Mouse (Mus musculus): ENCODE results near the gene Kat5.

DNA sequence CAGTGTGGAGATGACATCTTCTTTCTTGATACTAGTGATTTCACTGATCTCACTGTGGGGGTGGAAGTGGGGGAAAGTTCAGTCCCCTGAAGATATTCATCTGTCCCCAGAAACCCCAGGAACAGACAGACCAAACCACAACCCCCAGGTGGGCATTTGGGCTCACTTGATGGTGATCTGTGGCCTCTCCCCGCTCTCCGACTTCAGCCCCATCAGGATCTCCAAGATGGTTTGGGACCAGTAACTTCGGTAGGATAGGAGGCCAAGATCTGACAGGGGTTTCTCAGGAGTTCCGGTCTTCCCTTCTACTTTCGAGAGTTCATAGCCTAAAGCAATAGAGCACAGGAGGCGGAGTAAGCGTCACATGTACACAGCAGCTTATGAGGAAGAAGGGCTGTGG lies 6.4 kb downstream of the Kat5 start:
- TF ChIP-seq CTCF (IDR thresholded peaks at IDR 0.05; ENCODE audit: low read depth) (no peak), EP300 (IDR thresholded peaks at IDR 0.05; ENCODE audit: low read depth) (no peak)
